Mouse (Mus musculus): ENCODE data around the gene Tcf25. TPM values are rescaled to one million over a fixed set of nuclear protein-coding genes. Genes with fewer than 3 reads are reported as not detected.
"Not testable (repeated sequence)": the region's sequence is repeated elsewhere in the genome, so short reads cannot be mapped to it uniquely, and the experiment has no call there.

The Tcf25 gene
- polyA plus RNA-seq, 1 experiment from 2014 or later = 396 TPM

DNA sequence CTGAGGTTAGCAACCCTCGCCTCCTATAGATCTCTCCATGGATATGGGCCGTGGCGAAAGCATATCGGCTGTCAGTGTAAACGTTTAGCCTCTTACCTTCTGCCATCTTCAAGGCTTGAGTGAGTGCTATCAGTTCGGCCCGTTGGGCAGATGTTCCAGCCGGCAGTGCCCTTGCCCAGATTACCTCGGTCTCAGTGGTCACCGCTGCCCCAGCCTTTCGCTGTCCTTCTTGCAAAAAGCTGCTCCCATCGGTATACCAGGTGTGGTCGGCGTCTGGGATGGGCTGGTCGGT is 56.1 kb downstream of the Tcf25 start:
- H3K4me3 ChIP-seq (ENCODE audit: low read length); H3K27me3 ChIP-seq (replicated peaks; ENCODE audit: control insufficient read depth, insufficient read depth, low read length); H3K4me2 ChIP-seq (ENCODE audit: low read length); H3K9ac ChIP-seq (ENCODE audit: low read depth, low read length); H3K4me1 ChIP-seq (ENCODE audit: control insufficient read depth, insufficient read depth, low read depth, low read length); H3K27ac ChIP-seq (ENCODE audit: low read depth, low read length); ATAC-seq; H3K36me3 ChIP-seq (ENCODE audit: control insufficient read depth, insufficient read depth, low read length): not testable (repeated sequence)
- WGBS = 97% methylated on average over 15 of the region's 15 CpGs
- peaks cover 42% of the 10 kb centered on the region for H3K9me3 ChIP-seq (ENCODE audit: control insufficient read depth, low read length)

DNA sequence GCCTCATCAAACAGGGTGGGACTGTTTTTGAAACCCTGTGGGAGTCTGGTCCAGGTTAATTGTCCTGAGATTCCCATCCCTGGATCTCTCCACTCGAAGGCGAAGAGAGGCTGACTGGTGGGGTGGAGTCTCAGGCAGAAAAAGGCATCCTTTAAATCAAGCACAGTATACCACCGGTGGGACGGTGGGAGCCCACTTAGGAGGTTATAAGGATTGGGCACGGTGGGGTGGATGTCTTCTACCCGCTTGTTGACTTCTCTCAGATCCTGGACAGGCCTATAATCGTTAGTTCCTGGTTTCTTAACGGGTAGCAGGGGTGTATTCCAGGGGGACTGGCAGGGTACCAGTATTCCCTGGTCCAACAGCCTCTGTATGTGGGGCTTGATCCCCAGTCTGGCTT is 57.4 kb downstream of the Tcf25 start:
- WGBS = 96% methylated on average over 5 of the region's 8 CpGs
- not testable (repeated sequence) for H3K9ac ChIP-seq (ENCODE audit: low read depth, low read length); H3K27me3 ChIP-seq (replicated peaks; ENCODE audit: control insufficient read depth, insufficient read depth, low read length); H3K36me3 ChIP-seq (ENCODE audit: control insufficient read depth, insufficient read depth, low read length); H3K4me3 ChIP-seq (ENCODE audit: low read length); H3K27ac ChIP-seq (ENCODE audit: low read depth, low read length); ATAC-seq; H3K4me1 ChIP-seq (ENCODE audit: control insufficient read depth, insufficient read depth, low read depth, low read length); H3K4me2 ChIP-seq (ENCODE audit: low read length)
- peaks cover 42% of the 10 kb centered on the region for H3K9me3 ChIP-seq (ENCODE audit: control insufficient read depth, low read length)

DNA sequence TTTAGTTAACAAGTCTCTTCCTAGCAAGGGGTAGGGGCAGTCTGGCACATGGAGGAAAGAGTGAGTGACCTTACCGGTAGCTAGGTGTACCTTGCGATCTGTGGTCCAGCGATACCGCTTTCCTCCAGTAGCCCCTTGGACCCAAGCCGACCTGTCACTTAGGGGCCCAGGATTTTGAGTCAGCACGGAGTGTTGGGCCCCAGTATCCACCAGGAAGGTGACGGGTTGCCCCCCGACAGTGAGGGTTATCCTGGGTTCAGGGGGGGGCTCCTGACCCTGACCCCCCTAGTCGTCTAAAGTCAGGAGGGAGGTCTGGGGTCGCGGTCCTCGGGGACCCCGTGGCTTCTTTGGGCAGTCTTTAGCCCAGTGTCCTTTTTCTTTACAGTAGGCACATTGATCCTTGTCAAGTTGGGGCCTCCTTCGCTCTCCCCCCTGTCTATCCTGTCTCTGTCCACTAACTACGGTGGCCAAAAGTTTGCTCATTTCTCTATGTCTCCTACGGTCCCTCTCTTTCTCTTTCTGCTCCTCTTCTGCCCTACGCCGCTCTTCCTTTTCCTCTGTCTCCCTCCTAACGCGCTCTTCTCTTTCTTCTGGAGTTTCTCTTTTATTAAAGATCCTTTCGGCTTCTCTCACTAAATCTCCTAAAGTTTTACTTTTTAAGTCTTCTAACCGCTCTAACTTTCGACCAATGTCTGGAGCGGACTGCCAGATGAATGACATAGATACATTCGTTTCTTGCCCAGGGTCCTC is 58.2 kb downstream of the Tcf25 start:
- no peaks in the 10 kb centered on the region for H3K4me1 ChIP-seq (ENCODE audit: control insufficient read depth, insufficient read depth, low read depth, low read length)
- 96% methylated on average over 25 of the region's 25 CpGs for WGBS
- H3K9me3 ChIP-seq (ENCODE audit: control insufficient read depth, low read length) = peaks cover 42% of the 10 kb centered on the region
- H3K4me2 ChIP-seq (ENCODE audit: low read length) = no peak overlapping the region
- H3K4me3 ChIP-seq (ENCODE audit: low read length) = no peak overlapping the region
- ATAC-seq = no peak
- no peak overlapping the region for H3K27ac ChIP-seq (ENCODE audit: low read depth, low read length)
- H3K27me3 ChIP-seq (replicated peaks; ENCODE audit: control insufficient read depth, insufficient read depth, low read length) = no peaks in the 10 kb centered on the region
- no peaks in the 10 kb centered on the region for H3K36me3 ChIP-seq (ENCODE audit: control insufficient read depth, insufficient read depth, low read length)
- no peak overlapping the region for H3K9ac ChIP-seq (ENCODE audit: low read depth, low read length)

DNA sequence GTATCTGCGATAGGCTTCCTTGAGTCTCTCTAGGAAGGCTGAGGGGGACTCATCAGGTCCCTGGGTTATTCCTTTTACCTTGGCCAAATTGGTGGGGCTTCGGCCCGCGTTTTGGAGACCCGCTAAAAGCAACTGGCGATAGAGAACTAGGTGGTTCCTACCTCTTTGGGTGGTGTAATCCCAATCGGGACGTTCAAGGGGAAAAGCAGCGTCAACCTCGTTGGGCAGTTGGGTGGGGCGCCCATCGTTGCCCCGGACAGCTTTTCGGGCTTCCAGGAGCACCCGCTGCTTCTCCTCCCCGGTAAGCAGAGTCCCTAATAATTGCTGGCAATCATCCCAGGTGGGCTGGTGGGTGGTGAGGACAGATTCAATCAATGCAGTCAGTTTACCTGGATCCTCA is 58.8 kb downstream of the Tcf25 start:
- 95% methylated on average over 16 of the region's 16 CpGs for WGBS
- Histone ChIP-seq H3K9me3 (ENCODE audit: control insufficient read depth, low read length) (peaks cover 37% of the 10 kb centered on the region), H3K27ac (ENCODE audit: low read depth, low read length) (no peak overlapping the region), H3K4me2 (ENCODE audit: low read length) (no peak overlapping the region), H3K27me3 (replicated peaks; ENCODE audit: control insufficient read depth, insufficient read depth, low read length) (no peaks in the 10 kb centered on the region), H3K9ac (ENCODE audit: low read depth, low read length) (no peak overlapping the region), H3K4me3 (ENCODE audit: low read length) (no peak overlapping the region), H3K4me1 (ENCODE audit: control insufficient read depth, insufficient read depth, low read depth, low read length) (no peaks in the 10 kb centered on the region), H3K36me3 (ENCODE audit: control insufficient read depth, insufficient read depth, low read length) (no peaks in the 10 kb centered on the region)
- no peak for ATAC-seq

DNA sequence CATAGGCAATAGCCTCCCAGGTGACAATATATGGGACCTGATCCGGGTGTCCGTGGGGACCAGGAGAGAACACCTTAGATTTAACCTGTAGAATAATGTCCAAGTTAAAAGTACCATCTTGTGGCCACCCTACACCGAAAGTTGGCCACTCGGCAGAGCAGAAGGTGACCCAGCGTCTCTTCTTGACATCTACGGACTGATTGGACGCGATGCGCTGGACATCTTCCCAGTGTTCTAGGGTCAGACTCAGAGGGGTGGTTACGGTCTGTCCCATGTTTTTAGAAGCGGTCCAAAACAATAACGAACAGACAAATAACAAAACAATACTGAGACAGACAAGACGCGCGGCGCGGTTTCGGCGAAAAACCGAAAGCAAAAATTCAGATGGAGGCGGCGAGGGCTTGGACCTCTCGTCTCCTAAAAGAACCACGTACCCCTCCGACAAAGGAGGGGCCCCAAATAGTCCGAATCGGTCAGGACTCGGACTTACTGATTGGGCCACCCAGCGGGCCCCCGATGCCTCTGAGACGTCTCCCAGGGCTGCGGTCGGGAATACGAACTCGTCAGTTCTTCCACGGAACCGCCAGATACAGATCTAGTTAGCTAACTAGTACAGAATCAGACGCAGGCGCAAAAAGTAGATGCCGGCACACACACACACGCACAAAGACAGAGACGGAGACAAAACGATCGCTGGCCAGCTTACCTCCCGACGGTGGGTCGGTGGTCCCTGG is 59.9 kb downstream of the Tcf25 start:
- H3K4me1 ChIP-seq (ENCODE audit: control insufficient read depth, insufficient read depth, low read depth, low read length); H3K27ac ChIP-seq (ENCODE audit: low read depth, low read length); ATAC-seq; H3K9ac ChIP-seq (ENCODE audit: low read depth, low read length); H3K4me3 ChIP-seq (ENCODE audit: low read length); H3K27me3 ChIP-seq (replicated peaks; ENCODE audit: control insufficient read depth, insufficient read depth, low read length); H3K36me3 ChIP-seq (ENCODE audit: control insufficient read depth, insufficient read depth, low read length); H3K4me2 ChIP-seq (ENCODE audit: low read length): not testable (repeated sequence)
- H3K9me3 ChIP-seq (ENCODE audit: control insufficient read depth, low read length) = peaks cover 26% of the 10 kb centered on the region
- WGBS = 96% methylated on average over 41 of the region's 47 CpGs

DNA sequence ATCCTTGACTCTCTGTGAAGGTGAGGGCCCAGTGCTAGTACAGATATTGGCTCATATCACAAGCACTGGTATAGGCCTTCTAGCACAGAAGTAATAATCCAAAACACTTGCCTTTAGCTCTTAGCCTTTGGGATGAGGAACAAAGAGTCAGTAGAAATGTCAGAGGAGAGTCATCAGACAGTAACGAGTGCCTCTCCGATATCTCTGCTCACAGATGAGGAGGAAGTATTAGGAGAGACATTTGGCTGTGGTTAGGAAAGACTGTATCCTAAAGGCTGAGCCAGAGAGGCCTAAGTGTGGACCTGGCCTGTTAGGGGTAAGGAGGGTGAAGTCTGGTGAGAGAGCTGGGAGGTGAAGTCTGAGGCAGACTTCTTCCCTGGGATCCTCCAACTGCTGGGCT is 68.2 kb downstream of the Tcf25 start:
- Histone ChIP-seq H3K27me3 (replicated peaks; ENCODE audit: control insufficient read depth, insufficient read depth, low read length) (no peaks in the 10 kb centered on the region), H3K4me2 (ENCODE audit: low read length) (no peak overlapping the region), H3K9me3 (ENCODE audit: control insufficient read depth, low read length) (no peaks in the 10 kb centered on the region), H3K4me3 (ENCODE audit: low read length) (no peak overlapping the region), H3K9ac (ENCODE audit: low read depth, low read length) (no peak overlapping the region), H3K36me3 (ENCODE audit: control insufficient read depth, insufficient read depth, low read length) (no peaks in the 10 kb centered on the region), H3K4me1 (ENCODE audit: control insufficient read depth, insufficient read depth, low read depth, low read length) (peaks cover 11% of the 10 kb centered on the region), H3K27ac (ENCODE audit: low read depth, low read length) (no peak overlapping the region)
- 93% methylated on average over 2 of the region's 2 CpGs for WGBS
- ATAC-seq = no peak

DNA sequence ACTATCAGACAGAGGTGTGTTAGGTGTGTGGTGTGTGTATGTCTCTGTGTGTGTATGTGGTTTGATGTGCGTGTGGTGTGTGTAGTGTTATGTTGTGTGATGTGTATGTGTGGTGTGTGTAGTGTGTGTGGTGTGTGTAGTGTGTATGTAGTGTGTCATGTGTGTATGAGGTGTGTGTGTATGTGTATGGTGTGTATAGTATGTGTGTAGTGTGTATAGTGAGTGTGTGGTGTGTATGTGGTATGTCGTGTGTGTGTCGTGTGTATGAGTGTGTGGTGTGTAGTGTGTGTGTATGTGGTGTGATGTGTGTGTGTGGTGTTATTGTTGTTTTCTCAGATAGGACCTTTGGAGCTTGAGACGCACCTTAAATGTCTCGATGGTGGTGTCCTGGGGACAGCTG is 68.8 kb downstream of the Tcf25 start:
- Histone ChIP-seq H3K9ac (ENCODE audit: low read depth, low read length) (no peak overlapping the region), H3K4me2 (ENCODE audit: low read length) (peak overlapping the region; percentile 77), H3K9me3 (ENCODE audit: control insufficient read depth, low read length) (no peaks in the 10 kb centered on the region), H3K36me3 (ENCODE audit: control insufficient read depth, insufficient read depth, low read length) (no peaks in the 10 kb centered on the region), H3K4me3 (ENCODE audit: low read length) (peak overlapping the region; percentile 71; the same call in 1 of the 2 replicates), H3K4me1 (ENCODE audit: control insufficient read depth, insufficient read depth, low read depth, low read length) (peaks cover 11% of the 10 kb centered on the region), H3K27ac (ENCODE audit: low read depth, low read length) (no peak overlapping the region), H3K27me3 (replicated peaks; ENCODE audit: control insufficient read depth, insufficient read depth, low read length) (no peaks in the 10 kb centered on the region)
- peak; percentile 11; the same call in 1 of the 2 replicates for ATAC-seq
- 88% methylated on average over 5 of the region's 5 CpGs for WGBS

DNA sequence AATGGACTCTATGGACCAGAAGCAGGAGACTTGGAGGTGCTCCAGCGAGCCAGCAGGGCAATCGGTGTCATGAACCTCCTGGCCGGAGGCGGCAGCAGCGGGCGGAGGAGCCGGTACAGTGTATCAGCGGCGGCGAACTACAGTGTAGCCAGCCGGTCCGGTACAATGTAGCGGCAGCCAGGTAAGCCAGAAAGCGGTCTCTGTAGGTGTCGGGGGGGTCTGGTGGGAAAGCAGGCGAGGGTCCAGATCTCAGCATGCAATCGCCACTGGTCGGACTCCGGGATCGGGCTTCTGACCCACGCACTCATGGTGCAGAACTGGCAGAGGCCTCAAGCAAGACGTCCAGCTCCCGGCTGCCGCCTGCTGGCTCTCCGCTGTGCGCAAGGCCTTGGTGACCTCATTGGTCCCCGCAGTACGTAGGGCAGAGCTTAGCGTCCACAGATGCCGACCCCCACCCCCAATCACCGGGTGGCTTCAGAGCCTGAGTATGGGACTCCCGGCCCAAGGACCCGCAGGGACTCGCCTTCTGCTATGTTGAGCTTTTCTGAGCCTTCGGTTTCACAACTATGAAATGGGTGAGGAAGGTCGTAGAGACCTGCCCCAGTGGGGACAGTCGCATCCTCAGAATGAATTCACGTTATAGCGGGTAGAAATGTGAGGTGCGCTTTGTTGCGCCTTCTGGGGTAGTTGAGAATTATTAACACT is 69.5 kb downstream of the Tcf25 start:
- Histone ChIP-seq H3K27me3 (replicated peaks; ENCODE audit: control insufficient read depth, insufficient read depth, low read length) (no peaks in the 10 kb centered on the region), H3K4me3 (ENCODE audit: low read length) (peak overlapping the region; percentile 71), H3K4me1 (ENCODE audit: control insufficient read depth, insufficient read depth, low read depth, low read length) (peaks cover 11% of the 10 kb centered on the region), H3K36me3 (ENCODE audit: control insufficient read depth, insufficient read depth, low read length) (no peaks in the 10 kb centered on the region), H3K9me3 (ENCODE audit: control insufficient read depth, low read length) (no peaks in the 10 kb centered on the region), H3K9ac (ENCODE audit: low read depth, low read length) (peak overlapping the region; percentile 90), H3K27ac (ENCODE audit: low read depth, low read length) (peak overlapping the region; percentile 81), H3K4me2 (ENCODE audit: low read length) (peak overlapping the region; percentile 77)
- WGBS = 1% methylated on average over 41 of the region's 41 CpGs
- peak; percentile 97 for ATAC-seq

DNA sequence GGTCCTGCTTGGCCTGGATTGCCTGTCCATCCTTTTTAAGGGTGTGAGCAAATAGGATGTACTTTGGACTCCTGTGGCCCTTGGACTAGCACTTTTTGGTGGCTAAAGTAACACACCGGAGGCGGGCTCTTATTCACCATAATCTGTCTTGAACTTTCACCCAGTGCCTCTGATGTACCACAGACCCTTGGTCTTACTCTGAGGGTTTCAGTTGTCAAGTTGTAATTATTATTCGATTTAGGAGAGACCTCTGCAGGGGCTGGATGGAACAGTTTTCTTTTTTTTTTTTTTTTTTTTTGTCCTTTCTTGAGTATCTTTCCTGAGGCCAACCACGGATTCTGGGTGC is 70.0 kb downstream of the Tcf25 start:
- peaks cover 11% of the 10 kb centered on the region for H3K4me1 ChIP-seq (ENCODE audit: control insufficient read depth, insufficient read depth, low read depth, low read length)
- H3K27ac ChIP-seq (ENCODE audit: low read depth, low read length) = peak overlapping the region; percentile 81; the same call in 1 of the 2 replicates
- no peaks in the 10 kb centered on the region for H3K27me3 ChIP-seq (replicated peaks; ENCODE audit: control insufficient read depth, insufficient read depth, low read length)
- no peaks in the 10 kb centered on the region for H3K36me3 ChIP-seq (ENCODE audit: control insufficient read depth, insufficient read depth, low read length)
- 14% methylated on average over 4 of the region's 4 CpGs for whole genome bisulfite sequencing
- ATAC-seq = 0 out of 2 replicates have a peak, but pooled peaks have one; percentile 5
- peak overlapping the region; percentile 90 for H3K9ac ChIP-seq (ENCODE audit: low read depth, low read length)
- peak overlapping the region; percentile 77 for H3K4me2 ChIP-seq (ENCODE audit: low read length)
- H3K4me3 ChIP-seq (ENCODE audit: low read length) = peak overlapping the region; percentile 71
- H3K9me3 ChIP-seq (ENCODE audit: control insufficient read depth, low read length) = no peaks in the 10 kb centered on the region

Data from hindbrain, embryonic 16.5 days (tissue).